Mouse (Mus musculus) G1E (cell line): ENCODE results near the gene Fancc.

ENCODE experiments used
- CTCF ChIP-seq: IDR thresholded peaks from 2 replicates; pipeline ENCODE4 v1.5.1; 2012; ENCODE audit warnings: low read depth, low read length, inconsistent platforms, mixed read lengths
- GATA1 ChIP-seq: IDR thresholded peaks from 2 replicates; pipeline ENCODE4 v1.6.1; 2012; ENCODE audit warnings: borderline replicate concordance, low read length, inconsistent platforms, mixed read lengths
- POLR2AphosphoS5 ChIP-seq: IDR thresholded peaks from 2 replicates; pipeline ENCODE4 v1.6.1; 2012; ENCODE audit warnings: low read depth, low read length, inconsistent platforms; ENCODE audit not compliant: insufficient replicate concordance

DNA sequence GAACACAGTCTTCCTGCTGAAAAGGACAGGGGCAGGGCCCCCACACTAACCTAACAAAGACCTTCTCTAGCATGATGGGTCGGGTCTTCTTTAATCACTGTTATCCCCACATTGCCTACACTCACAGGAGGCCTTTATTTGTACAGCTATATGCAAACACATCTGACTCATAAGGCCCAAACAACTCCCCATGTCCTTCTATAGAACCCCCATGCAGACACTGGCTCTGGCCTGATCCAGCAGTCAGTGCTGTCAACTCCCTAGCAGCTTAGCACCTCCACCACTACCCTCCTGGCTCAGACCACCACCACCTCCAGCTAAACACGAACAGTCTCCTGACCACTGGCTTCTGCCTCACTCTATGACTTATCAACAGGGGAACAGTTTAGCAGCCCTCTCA is 149.4 kb downstream of the Fancc start:
- no peak for TF ChIP-seq CTCF
- TF ChIP-seq GATA1 = no peak
- no peak for TF ChIP-seq POLR2AphosphoS5
